Mouse (Mus musculus) G1E (cell line): ENCODE data around the gene Myo19. TPM values are rescaled to one million over a fixed set of nuclear protein-coding genes. Genes with fewer than 3 reads are reported as not detected.

Experiments used
- ATAC-seq: 2 replicates; pipeline ENCODE4 v1.8.0; 2016; ENCODE audit warnings: mild to moderate bottlenecking; ENCODE audit not compliant: insufficient number of reproducible peaks, poor library complexity, low FRiP score, severe bottlenecking; ENCODE audit errors: extremely low read depth
- DNase-seq: peaks from one replicate; pipeline ENCODE4 v3.0.0; 2012; ENCODE audit warnings: low spot score
- H3K27me3 ChIP-seq: 2 replicates; pipeline ENCODE4 v1.6.1; 2012; ENCODE audit warnings: mild to moderate bottlenecking, low read length, inconsistent platforms; ENCODE audit not compliant: insufficient read depth
- H3K36me3 ChIP-seq: replicated peaks from 2 replicates; pipeline ENCODE3; 2012; ENCODE audit warnings: mild to moderate bottlenecking, inconsistent platforms
- H3K4me1 ChIP-seq: 2 replicates; pipeline ENCODE4 v1.6.1; 2012; ENCODE audit warnings: low read depth, low read length, inconsistent platforms, mixed read lengths; ENCODE audit not compliant: insufficient read depth
- H3K4me3 ChIP-seq: 2 replicates; pipeline ENCODE4 v1.5.1; 2012; ENCODE audit warnings: low read depth, mild to moderate bottlenecking, inconsistent platforms, low read length, moderate library complexity, mixed read lengths
- H3K9me3 ChIP-seq: replicated peaks from 2 replicates; pipeline ENCODE4 v1.6.1; 2012; ENCODE audit warnings: inconsistent platforms
- CTCF ChIP-seq: IDR thresholded peaks from 2 replicates; pipeline ENCODE4 v1.5.1; 2012; ENCODE audit warnings: low read depth, low read length, inconsistent platforms, mixed read lengths
- GATA1 ChIP-seq: IDR thresholded peaks from 2 replicates; pipeline ENCODE4 v1.6.1; 2012; ENCODE audit warnings: borderline replicate concordance, low read length, inconsistent platforms, mixed read lengths
- GATA2 ChIP-seq: IDR thresholded peaks from 2 replicates; pipeline ENCODE4 v1.6.1; 2012; ENCODE audit warnings: low read depth, low read length, inconsistent platforms, borderline replicate concordance
- POLR2AphosphoS5 ChIP-seq: IDR thresholded peaks from 2 replicates; pipeline ENCODE4 v1.6.1; 2012; ENCODE audit warnings: low read depth, low read length, inconsistent platforms; ENCODE audit not compliant: insufficient replicate concordance
- TAL1 ChIP-seq: conservative IDR thresholded peaks from 2 replicates; pipeline ENCODE4 v1.6.1; 2012; ENCODE audit warnings: low read depth, low read length, inconsistent platforms, mixed read lengths
- polyA plus RNA-seq: library from polyadenylated mRNA; stranded (reverse); fragments of >175 nt; gene quantifications from 2 replicates; pipeline ENCODE4 v1.2.3, GENCODE M21; 2012
- total RNA-seq, 2 experiments: library from RNA; stranded (forward) in 1 of 2; stranded (reverse) in 1 of 2; fragments of 200-1000 nt in 1 of 2; fragments of >200 nt in 1 of 2; fragmentation: Nextera tagmentation in 1 of 2; gene quantifications; 2 replicates each; pipeline ENCODE4 v1.2.3; 2014 to 2017

The Myo19 gene
- total and polyA plus RNA-seq, 3 experiments, result 5.2 to 15.5 (median 8.9) TPM

DNA sequence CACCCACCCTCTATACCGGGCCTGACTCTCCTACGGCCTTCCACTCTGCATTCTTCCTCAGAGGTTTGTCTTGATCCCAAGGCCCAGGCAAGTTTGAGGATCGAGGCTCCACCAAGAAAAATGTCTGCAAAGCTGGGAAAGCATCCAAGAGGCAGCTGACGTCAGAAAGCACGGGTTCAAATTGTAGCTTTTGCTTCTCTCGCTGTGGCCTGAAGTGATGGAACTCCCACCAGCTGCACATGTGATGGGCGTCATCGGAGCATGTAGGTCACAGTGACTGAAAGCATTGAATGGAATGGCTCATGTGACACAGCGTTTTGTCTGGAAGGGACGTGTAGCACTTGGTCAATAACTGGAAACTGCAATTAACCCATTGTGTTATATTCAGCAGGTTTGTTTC, 60.2 kb downstream of the Myo19 start:
- Histone ChIP-seq H3K27me3 (peaks cover 32% of the 10 kb centered on the region), H3K4me1 (no peaks in the 10 kb centered on the region), H3K4me3 (no peak overlapping the region), H3K36me3 (no peaks in the 10 kb centered on the region), H3K9me3 (no peaks in the 10 kb centered on the region)
- DNase-seq (no peak), ATAC-seq (no peak)
- TF ChIP-seq POLR2AphosphoS5, result no peak
- TF ChIP-seq CTCF, result no peak
- no peak for TF ChIP-seq TAL1
- no peak for TF ChIP-seq GATA2
- TF ChIP-seq GATA1, result no peak

DNA sequence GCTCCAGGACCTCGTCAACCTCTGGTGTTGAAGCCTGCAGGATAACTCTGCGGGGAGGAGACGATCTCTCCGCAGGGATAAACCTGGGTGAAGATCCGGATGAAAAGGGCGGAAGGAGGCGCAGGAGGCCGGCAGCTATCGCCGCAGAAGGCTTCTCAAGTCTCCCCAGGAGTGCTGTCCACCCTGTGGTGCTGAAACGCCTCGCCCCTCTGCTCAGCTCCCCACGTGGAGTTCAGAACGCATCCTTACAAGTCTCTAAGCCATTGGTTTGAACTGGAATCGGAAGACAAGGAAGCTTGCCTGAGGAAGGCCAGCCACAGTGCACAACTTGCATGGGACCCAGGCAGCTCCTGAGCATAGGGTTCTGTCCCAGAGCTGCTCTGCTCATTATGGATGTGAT, 64.0 kb downstream of the Myo19 start:
- H3K27me3 ChIP-seq, result peaks cover 48% of the 10 kb centered on the region
- ATAC-seq, result no peak
- peak; percentile 43 for DNase-seq

DNA sequence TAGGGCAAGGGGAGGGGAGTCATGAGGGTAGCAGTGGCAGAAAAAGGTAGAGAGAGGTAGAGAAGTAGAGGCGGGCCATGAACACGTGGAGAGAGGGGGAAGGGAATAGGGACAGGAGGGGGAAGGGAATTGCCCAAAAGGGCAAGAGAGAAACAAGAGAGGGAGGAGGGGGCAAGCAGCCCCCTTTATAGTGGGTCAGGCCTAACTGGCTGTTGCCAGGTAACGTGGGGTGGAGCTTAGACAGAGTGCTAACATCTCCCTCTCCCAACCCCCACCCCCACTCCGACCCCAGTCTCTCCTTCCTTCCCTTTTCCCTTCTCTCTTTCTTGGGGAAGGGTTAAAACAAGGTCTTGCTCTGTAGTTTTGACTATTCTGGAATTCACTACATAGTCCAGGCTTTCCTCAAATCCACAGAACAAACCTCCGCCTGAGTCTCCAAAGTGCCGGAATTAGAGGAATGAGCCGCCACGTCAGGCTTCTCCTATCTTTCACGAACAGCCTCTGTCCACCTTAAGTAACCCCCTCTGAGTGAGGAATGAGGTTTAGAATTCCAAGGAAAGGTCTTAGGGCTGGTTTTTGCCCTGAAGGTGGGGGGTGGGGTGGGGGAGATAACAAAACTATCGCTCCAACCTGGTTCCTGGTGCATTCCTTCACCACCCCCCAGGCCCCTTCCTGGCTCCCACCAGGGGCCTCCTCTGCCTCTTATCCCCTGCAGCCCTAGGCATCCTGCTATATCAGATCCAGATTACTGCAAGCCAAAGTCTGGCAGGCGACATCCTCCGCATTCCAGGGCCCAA, 64.9 kb downstream of the Myo19 start:
- Histone ChIP-seq H3K9me3 (no peaks in the 10 kb centered on the region), H3K36me3 (no peaks in the 10 kb centered on the region), H3K27me3 (peaks cover 46% of the 10 kb centered on the region), H3K4me1 (no peaks in the 10 kb centered on the region), H3K4me3 (no peak overlapping the region)
- TF ChIP-seq CTCF (no peak), TAL1 (no peak), GATA1 (no peak), POLR2AphosphoS5 (no peak), GATA2 (no peak)
- no peak for ATAC-seq
- DNase-seq, result no peak

More for the DNA sequence above, 64.0 kb downstream of the Myo19 start:
- TF ChIP-seq TAL1 (no peak), GATA2 (no peak), CTCF (no peak), POLR2AphosphoS5 (no peak), GATA1 (no peak)
- no peaks in the 10 kb centered on the region for H3K36me3 ChIP-seq
- H3K9me3 ChIP-seq, result no peaks in the 10 kb centered on the region
- H3K4me1 ChIP-seq, result no peaks in the 10 kb centered on the region
- H3K4me3 ChIP-seq, result no peak overlapping the region

DNA sequence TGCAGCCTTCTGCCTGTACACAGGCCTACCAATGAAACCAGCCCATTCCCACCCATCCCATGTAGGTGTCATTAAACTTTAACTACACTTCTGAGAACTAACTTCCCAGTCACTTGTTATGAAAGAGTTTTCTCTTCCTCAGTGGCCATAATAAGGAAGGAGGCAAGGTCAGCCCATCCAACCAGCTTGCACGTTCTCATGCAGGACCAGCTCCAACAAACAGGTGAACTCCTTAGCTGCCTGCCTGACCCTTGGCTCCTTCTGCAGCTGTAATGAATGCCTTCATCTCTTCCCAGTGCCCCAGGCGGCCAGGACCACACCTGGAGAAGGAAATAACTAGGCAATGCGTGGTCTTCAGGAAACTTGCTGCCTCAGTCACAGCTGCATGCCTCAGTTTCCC, 65.9 kb downstream of the Myo19 start:
- no peak for TF ChIP-seq CTCF
- TF ChIP-seq TAL1, result no peak
- no peak for TF ChIP-seq GATA2
- no peak for TF ChIP-seq GATA1
- no peak for TF ChIP-seq POLR2AphosphoS5
- Histone ChIP-seq H3K9me3 (no peaks in the 10 kb centered on the region), H3K36me3 (no peaks in the 10 kb centered on the region), H3K27me3 (peaks cover 50% of the 10 kb centered on the region), H3K4me1 (no peaks in the 10 kb centered on the region), H3K4me3 (no peak overlapping the region)
- ATAC-seq (no peak), DNase-seq (no peak)

DNA sequence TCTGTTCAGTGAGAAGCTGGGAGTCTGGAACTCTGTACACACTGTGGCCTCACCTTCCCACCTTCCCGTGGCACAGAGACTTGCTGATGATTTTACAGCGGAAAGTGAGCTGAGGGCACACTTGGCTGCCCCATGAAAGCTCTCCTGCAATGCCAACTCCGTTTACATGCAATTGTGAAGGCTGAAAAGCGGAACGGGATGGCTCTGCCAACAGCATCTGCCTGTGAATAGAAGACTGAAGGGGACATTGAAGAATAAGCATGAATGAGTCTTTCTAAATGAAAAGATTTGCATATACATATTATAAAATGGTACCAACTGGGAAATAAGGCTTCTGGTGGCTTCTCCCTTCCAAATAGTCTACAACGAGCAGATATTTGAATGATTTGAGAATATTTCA, 67.3 kb downstream of the Myo19 start:
- no peak overlapping the region for H3K4me3 ChIP-seq
- no peak for DNase-seq
- H3K36me3 ChIP-seq, result no peaks in the 10 kb centered on the region
- H3K4me1 ChIP-seq, result no peaks in the 10 kb centered on the region
- H3K27me3 ChIP-seq, result peaks cover 50% of the 10 kb centered on the region
- no peak for ATAC-seq
- H3K9me3 ChIP-seq, result no peaks in the 10 kb centered on the region
- TF ChIP-seq CTCF (no peak), POLR2AphosphoS5 (no peak), GATA2 (no peak), GATA1 (no peak), TAL1 (no peak)

DNA sequence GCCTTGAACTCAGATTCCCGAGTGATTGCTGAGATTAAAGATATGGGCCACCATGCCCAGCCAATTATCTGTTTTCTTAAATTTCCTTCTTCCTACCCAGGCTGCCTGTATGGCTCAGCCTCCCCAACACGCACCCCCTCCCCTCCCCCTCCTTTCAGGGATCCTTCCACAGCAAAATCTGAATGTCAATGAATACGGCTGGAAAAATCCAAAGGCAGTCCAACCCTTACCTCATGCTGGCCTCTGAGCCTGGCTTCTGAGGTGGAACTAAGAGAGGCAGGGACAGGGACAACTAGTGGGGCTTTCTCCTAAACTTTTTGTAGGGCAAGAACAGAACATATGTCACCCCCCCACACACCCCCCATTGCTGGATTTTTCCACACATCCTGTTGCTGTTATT, 68.2 kb downstream of the Myo19 start:
- peaks cover 44% of the 10 kb centered on the region for H3K27me3 ChIP-seq
- ATAC-seq (no peak), DNase-seq (no peak)
- H3K4me1 ChIP-seq, result no peaks in the 10 kb centered on the region
- H3K9me3 ChIP-seq, result no peaks in the 10 kb centered on the region
- no peak for TF ChIP-seq POLR2AphosphoS5
- no peak overlapping the region for H3K4me3 ChIP-seq
- no peaks in the 10 kb centered on the region for H3K36me3 ChIP-seq

DNA sequence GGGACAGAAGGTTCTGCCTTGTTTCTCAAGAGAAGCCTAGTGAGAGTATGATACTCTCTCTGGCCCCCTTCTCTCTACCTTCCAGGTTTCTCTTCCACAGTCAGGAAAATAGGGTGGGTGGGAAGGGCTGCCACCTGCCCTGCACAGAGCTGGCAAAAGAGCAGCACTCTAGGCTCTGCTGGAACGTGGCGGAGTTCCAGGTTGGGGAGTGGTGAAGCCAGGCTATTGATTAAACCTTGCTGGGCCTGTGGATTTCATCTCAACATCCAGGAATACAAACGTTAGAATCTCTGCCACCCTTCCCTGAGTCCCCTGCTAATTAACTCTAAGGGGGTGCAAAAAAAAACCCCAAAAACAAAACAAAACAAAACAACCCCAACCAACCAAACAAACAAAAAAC, 68.6 kb downstream of the Myo19 start:
- H3K4me3 ChIP-seq, result no peak overlapping the region
- DNase-seq, result no peak
- H3K9me3 ChIP-seq, result no peaks in the 10 kb centered on the region
- H3K4me1 ChIP-seq, result no peaks in the 10 kb centered on the region
- ATAC-seq, result no peak
- H3K27me3 ChIP-seq, result peaks cover 40% of the 10 kb centered on the region
- no peaks in the 10 kb centered on the region for H3K36me3 ChIP-seq
- no peak for TF ChIP-seq CTCF
- TF ChIP-seq TAL1, result no peak
- TF ChIP-seq POLR2AphosphoS5, result no peak
- TF ChIP-seq GATA1, result no peak
- no peak for TF ChIP-seq GATA2
